Mouse (Mus musculus) heart, embryonic 14.5 days (tissue): ENCODE data around the gene Stim1. TPM values are rescaled to one million over a fixed set of nuclear protein-coding genes. Genes with fewer than 3 reads are reported as not detected.
A peak's percentile ranks its signal among the peaks of the same experiment; 100 is the strongest.

Experiments
- ATAC-seq: fragments of 200-750 bp; cut with Nextera tagmentation; 2 replicates; pipeline ENCODE4 v1.8.0; 2017; ENCODE audit warnings: low read depth, moderate TSS enrichment; ENCODE audit not compliant: insufficient number of reproducible peaks, insufficient read depth, low FRiP score
- H3K27ac ChIP-seq, 2 experiments: fragments of 200-500 bp in 1 of 2; fragments of 300-500 bp in 1 of 2; sonication (generic) in 1 of 2; replicated peaks in 1 of 2; 2 replicates each; pipeline ENCODE4 v1.5.1; 2012 to 2014; ENCODE audit warnings: low read depth in 2 of 2, low read length in 2 of 2, control low read depth in 1 of 2, mild to moderate bottlenecking in 1 of 2, mixed read lengths in 1 of 2; ENCODE audit not compliant: control insufficient read depth in 1 of 2, insufficient read depth in 1 of 2
- H3K27me3 ChIP-seq: fragments of 300-500 bp; sonication (generic); 2 replicates; pipeline ENCODE4 v1.6.1; 2014; ENCODE audit warnings: mild to moderate bottlenecking, low read length, control low read depth; ENCODE audit not compliant: control insufficient read depth, insufficient read depth
- H3K36me3 ChIP-seq: fragments of 300-500 bp; sonication (generic); 2 replicates; pipeline ENCODE4 v1.6.1; 2014; ENCODE audit warnings: mild to moderate bottlenecking, control low read depth, low read length, mixed read lengths; ENCODE audit not compliant: control insufficient read depth, insufficient read depth
- H3K4me1 ChIP-seq, 2 experiments: fragments of 200-500 bp in 1 of 2; fragments of 300-500 bp in 1 of 2; sonication (generic) in 1 of 2; 2 replicates each; pipeline ENCODE4 v1.6.1; 2012 to 2014; ENCODE audit warnings: low read length in 2 of 2, control low read depth in 1 of 2, mixed read lengths in 1 of 2; ENCODE audit not compliant: control insufficient read depth in 2 of 2, insufficient read depth in 2 of 2
- H3K4me2 ChIP-seq: fragments of 300-500 bp; sonication (generic); 2 replicates; pipeline ENCODE4 v1.6.1; 2014; ENCODE audit warnings: mild to moderate bottlenecking, low read length
- H3K4me3 ChIP-seq, 2 experiments: fragments of 200-500 bp in 1 of 2; fragments of 300-500 bp in 1 of 2; sonication (generic) in 1 of 2; 2 replicates each; pipeline ENCODE4 v1.5.1; 2012 to 2014; ENCODE audit warnings: low read length in 2 of 2, mild to moderate bottlenecking in 2 of 2, control low read depth in 1 of 2, low read depth in 1 of 2, moderate library complexity in 1 of 2; ENCODE audit not compliant: control insufficient read depth in 1 of 2, insufficient read depth in 1 of 2
- H3K9ac ChIP-seq: fragments of 300-500 bp; sonication (generic); 2 replicates; pipeline ENCODE4 v1.6.1; 2014; ENCODE audit warnings: mild to moderate bottlenecking, low read length
- H3K9me3 ChIP-seq: fragments of 300-500 bp; sonication (generic); 2 replicates; pipeline ENCODE4 v1.6.1; 2016; ENCODE audit warnings: low read length, control low read depth; ENCODE audit not compliant: control insufficient read depth
- WGBS: fragments of 180-500 bp; shearing (Covaris S2); extraction: QIAGEN DNeasy Blood & Tissue Kit; methylation state at CpG from one replicate; pipeline ENCODE4 v1.1.7; 2014; 5-methylcytosine and 5-hydroxymethylcytosine counted together
- polyA plus RNA-seq: library from polyadenylated mRNA; unstranded; fragments of >200 nt; fragmentation: Nextera tagmentation; extraction: Ambion mirVana; gene quantifications from 2 replicates; pipeline ENCODE4 v1.2.1, GENCODE M21; 2014

The Stim1 gene
- polyA plus RNA-seq, 1 experiment from 2014 or later: 15.0 TPM

DNA sequence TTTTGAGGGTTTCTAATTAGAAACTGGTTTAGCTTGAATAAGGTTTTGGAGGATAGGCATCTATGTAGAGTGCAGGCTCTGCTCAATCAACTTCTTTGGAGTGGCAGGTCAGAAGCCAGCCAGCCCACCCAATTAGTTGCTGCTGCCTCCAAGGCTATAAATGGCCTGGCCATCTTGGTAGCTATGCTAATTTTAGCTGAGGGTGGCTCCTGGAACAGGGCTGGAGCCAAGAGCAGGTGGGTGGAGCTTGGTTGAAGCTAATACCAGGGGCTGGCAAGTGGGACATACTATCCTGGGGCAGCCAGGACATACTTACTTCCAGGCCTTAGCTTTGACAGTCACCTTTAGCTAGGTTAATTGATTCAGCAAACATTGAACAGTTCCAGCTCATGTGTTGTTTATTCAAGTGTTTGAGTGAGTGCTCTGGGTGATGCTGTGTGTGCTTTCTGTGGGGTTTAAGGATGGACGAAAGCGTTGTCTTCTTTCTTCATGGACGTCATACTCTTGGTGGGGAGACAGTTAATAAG, 4.9 kb downstream of the Stim1 start:
- no peak overlapping the region for H3K4me2 ChIP-seq
- no peak overlapping the region for H3K4me3 ChIP-seq
- H3K27ac ChIP-seq: no peak overlapping the region; a peak in 1 of 4 replicates
- ATAC-seq: no peak
- H3K9ac ChIP-seq: no peak overlapping the region
- H3K9me3 ChIP-seq: no peaks in the 10 kb centered on the region
- H3K36me3 ChIP-seq: no peaks in the 10 kb centered on the region
- peaks cover 2 to 20% of the 10 kb centered on the region in 2 experiments for H3K4me1 ChIP-seq
- H3K27me3 ChIP-seq: peaks cover 29% of the 10 kb centered on the region
- WGBS: 80% methylated on average over 3 of the region's 3 CpGs

DNA sequence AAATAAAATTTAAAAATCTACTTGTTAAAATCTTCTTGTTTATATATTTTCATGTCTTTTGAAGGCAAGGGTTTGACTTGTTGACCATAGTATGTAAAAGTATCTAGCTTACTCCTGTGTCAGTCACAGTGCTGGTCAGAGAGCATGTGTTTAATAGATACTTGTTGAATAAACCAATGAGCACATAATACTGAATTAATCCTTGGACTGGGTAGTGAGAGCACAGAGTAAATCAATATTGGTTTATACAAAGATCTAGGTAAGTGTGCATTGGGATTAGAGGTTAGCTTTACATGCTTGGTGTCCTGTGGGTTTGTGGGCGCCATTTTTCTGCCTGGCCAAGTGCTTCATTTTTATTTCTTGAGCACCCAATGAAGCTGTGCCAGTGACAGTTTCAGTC, 13.8 kb downstream of the Stim1 start:
- H3K4me3 ChIP-seq: no peak overlapping the region
- H3K4me1 ChIP-seq: peaks cover 3 to 7% of the 10 kb centered on the region in 2 experiments; a peak in 3 of 4 replicates
- no peak overlapping the region for H3K4me2 ChIP-seq
- WGBS: 83% methylated on average over 1 of the region's 1 CpGs
- H3K9ac ChIP-seq: no peak overlapping the region
- no peaks in the 10 kb centered on the region for H3K36me3 ChIP-seq
- H3K27me3 ChIP-seq: peaks cover 83% of the 10 kb centered on the region
- no peak for ATAC-seq
- no peak overlapping the region for H3K27ac ChIP-seq
- no peaks in the 10 kb centered on the region for H3K9me3 ChIP-seq

DNA sequence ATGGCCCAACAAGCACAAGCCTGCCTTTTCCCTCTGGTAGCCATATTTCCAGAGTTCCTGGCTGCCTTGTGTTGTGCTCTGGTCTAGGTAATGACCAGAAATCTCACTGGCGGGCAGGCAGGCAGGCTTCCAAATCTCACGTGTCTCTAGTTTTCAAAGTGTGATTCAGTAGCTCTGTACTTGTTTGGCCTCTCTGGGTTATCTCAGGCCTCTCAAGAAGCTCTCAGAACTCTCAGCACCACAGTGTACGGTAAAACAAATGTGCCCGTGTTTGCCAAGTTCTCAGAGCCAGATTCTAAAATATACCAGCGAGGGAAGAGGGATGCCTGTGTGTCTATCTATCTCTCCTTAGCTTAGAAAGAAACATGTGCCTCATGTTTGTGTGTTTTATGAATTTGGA, 14.7 kb downstream of the Stim1 start:
- Histone ChIP-seq H3K9ac (no peak overlapping the region), H3K27me3 (peaks cover 84% of the 10 kb centered on the region), H3K4me2 (no peak overlapping the region), H3K27ac (no peak overlapping the region), H3K36me3 (no peaks in the 10 kb centered on the region), H3K9me3 (no peaks in the 10 kb centered on the region), H3K4me3 (no peak overlapping the region), H3K4me1 (peaks cover 3 to 7% of the 10 kb centered on the region in 2 experiments; a peak in 3 of 4 replicates)
- ATAC-seq: peak; percentile 81
- 12% methylated on average over 5 of the region's 5 CpGs for WGBS

DNA sequence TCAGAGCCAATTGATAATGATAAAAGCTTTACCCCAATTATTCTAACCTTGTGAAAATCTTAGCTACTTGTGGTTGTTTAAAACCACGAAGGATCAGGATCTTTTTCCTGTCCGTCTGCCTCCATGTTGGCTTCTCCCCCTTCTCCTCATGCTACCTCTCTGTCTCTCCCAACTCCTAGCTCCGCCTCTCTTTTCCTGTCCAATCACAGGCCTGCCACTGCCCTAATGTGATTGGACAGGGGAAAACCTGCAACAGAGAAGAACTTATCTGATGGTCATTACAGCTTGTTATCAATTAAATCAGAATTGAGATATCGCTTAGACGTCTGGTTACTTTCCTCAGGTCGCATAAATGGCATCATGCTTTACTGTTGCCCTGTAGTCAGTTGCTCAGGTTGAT, 21.9 kb downstream of the Stim1 start:
- Histone ChIP-seq H3K9ac (no peak overlapping the region), H3K27ac (no peak overlapping the region), H3K4me2 (no peak overlapping the region), H3K4me3 (no peak overlapping the region), H3K9me3 (no peaks in the 10 kb centered on the region; the same call in 1 of the 2 replicates), H3K4me1 (no peaks in the 10 kb centered on the region), H3K36me3 (no peaks in the 10 kb centered on the region), H3K27me3 (peaks cover 78% of the 10 kb centered on the region)
- ATAC-seq: no peak
- WGBS: 80% methylated on average over 6 of the region's 6 CpGs

DNA sequence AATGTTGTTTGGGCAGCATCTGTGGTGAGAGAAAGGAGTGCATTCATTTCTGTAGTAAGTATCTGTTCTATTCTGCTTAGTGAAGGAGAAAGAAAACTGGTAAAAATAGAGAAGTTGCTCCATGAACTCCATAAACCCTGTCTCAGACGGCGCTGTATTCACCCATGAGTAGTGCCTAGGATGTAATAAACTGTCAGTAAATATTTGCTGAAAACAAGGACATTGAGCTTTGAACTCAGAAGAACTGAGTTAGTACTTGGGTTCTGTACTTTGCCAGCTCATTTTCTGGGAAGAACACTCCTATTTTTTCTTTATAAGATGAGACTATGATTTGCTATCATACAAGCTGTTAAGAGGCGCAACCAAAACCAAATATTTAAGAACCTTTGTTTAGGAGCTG, 24.6 kb downstream of the Stim1 start:
- Histone ChIP-seq H3K9me3 (no peaks in the 10 kb centered on the region; the same call in 1 of the 2 replicates), H3K4me3 (no peak overlapping the region), H3K9ac (no peak overlapping the region), H3K27me3 (peaks cover 62% of the 10 kb centered on the region), H3K4me1 (no peaks in the 10 kb centered on the region), H3K27ac (no peak overlapping the region), H3K36me3 (no peaks in the 10 kb centered on the region), H3K4me2 (no peak overlapping the region)
- no peak for ATAC-seq
- 91% methylated on average over 3 of the region's 3 CpGs for WGBS

DNA sequence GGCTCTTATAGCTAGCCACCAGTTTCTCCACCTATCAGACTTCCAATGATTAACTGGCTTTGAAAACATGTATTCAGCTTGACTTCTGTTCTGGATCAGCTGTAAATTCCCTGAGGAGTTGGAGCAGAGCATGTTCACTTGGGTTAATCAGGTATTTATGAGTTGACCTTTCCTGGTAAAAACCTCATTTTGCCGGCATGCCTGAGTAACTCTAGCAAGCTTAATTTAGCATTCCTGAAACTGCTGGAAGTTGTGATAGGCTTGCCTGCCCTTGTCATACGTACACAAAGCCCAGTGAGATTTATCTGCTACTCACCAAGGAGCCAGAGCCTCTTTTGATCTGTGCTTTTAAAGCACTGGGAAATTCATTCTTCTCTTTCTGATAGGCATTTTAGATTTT, 25.6 kb downstream of the Stim1 start:
- no peak overlapping the region for H3K27ac ChIP-seq
- H3K4me3 ChIP-seq: no peak overlapping the region
- H3K27me3 ChIP-seq: peaks cover 58% of the 10 kb centered on the region
- H3K9me3 ChIP-seq: no peaks in the 10 kb centered on the region; the same call in 1 of the 2 replicates
- no peak overlapping the region for H3K4me2 ChIP-seq
- WGBS: 8% methylated on average over 2 of the region's 2 CpGs
- no peaks in the 10 kb centered on the region for H3K4me1 ChIP-seq
- no peak overlapping the region for H3K9ac ChIP-seq
- ATAC-seq: no peak
- no peaks in the 10 kb centered on the region for H3K36me3 ChIP-seq

DNA sequence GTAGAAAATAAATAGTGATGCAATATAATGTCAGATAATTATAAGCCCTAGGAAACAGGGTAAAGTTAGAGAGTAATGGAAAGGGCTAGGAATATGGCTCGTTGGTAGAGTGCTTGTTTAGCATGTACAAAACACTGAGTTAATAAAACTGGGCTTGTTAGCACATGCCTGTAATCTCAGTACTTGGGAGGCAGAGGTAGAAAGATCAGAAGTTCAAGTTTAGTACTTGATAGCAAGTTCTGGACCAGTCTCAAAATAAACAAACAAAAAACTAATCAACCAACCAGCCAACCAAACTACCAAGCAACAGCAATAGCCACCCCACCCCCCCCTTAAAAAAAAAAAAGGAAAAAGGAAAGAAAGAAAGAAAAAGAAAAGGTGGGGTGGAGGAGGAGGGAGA, 33.2 kb downstream of the Stim1 start:
- H3K36me3 ChIP-seq: no peaks in the 10 kb centered on the region

DNA sequence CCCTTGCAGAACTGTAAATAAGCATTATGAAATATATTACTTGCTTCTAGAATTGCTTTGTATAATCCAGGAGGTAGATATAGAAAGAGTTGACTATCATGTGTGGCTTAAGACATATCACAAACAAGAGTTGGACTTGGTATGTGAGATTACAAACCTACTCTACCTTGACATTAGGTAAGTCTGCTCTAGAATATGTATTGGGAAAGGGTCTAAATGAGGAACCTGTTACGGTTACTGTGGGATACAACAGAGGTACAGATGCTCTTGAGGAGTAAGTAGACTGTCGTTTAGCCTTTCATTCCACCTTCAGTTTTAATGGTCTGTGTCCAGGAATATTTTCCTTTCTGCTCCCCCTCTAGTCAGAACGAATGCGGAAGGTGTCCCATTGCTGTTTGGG, 34.9 kb downstream of the Stim1 start:
- ATAC-seq: no peak
- Histone ChIP-seq H3K27ac (no peak overlapping the region), H3K9me3 (no peaks in the 10 kb centered on the region), H3K27me3 (0 out of 2 replicates have a peak, but pooled peaks cover 7% of the 10 kb centered on the region), H3K36me3 (no peaks in the 10 kb centered on the region), H3K4me1 (no peaks in the 10 kb centered on the region), H3K4me3 (no peak overlapping the region), H3K9ac (no peak overlapping the region), H3K4me2 (no peak overlapping the region)
- 88% methylated on average over 4 of the region's 4 CpGs for WGBS

More for the DNA sequence above, 33.2 kb downstream of the Stim1 start:
- Histone ChIP-seq H3K4me1 (no peaks in the 10 kb centered on the region), H3K4me3 (no peak overlapping the region), H3K9me3 (no peaks in the 10 kb centered on the region), H3K27me3 (peaks cover 14% of the 10 kb centered on the region; the same call in 1 of the 2 replicates), H3K9ac (no peak overlapping the region), H3K27ac (no peak overlapping the region), H3K4me2 (no peak overlapping the region)
- ATAC-seq: no peak
- WGBS: 81% methylated on average over 1 of the region's 1 CpGs
